Mouse (Mus musculus): ENCODE results near the gene C1ra.
A peak's percentile ranks its signal among the peaks of the same experiment; 100 is the strongest.
"Not testable (repeated sequence)": the region's sequence is repeated elsewhere in the genome, so short reads cannot be mapped to it uniquely, and the experiment has no call there.

The C1ra gene

DNA sequence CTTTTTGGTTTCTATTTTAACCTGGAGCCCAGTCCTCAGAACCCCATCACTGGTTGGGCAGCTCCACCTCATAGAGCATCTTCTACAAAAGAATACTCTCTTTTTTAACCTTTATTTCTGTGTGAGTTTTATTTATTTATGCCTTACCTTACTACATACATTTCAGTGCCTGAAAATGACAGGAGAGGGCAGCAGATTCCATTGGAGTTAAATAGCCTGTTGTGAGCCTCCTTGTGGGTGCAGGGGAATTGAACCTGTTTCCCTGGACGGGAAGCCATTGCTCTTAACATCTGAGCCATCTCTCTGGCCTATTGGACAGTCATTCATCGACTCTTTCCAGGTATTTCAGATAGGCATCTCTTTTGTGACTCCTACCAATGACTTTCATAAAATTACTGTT is 33.2 kb downstream of the C1ra start:
- DNase-seq, result no peak

- DNase-seq, result not testable (repeated sequence)
These were observed 35.8 kb downstream of the C1ra start for GRCm38 (mm10) chr6:124547979-124548378.

DNA sequence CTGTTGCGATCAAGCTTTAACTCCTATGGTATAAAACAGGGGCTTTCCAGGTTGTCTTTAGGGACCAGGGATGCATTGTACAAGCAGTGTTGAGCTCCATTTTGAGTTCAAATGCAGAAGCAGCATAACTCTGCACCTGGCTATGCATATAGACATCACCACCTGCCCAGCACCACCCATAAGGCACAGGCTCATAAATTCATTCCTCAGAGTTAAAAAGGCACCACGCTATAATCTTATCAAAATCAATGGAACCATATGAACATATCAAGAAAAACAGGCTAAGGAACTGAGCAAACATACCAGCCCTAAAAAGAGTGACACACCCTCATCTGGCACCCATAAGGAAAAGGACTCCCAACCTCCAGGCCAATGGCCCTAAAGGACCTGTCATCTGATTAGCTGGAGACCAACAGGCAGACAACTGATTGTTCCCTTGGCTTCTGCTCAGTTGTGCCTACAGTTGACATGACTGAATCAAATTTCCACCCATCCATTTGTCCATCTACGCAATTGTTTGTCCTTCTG is 36.9 kb downstream of the C1ra start:
- DNase-seq, result no peak

DNA sequence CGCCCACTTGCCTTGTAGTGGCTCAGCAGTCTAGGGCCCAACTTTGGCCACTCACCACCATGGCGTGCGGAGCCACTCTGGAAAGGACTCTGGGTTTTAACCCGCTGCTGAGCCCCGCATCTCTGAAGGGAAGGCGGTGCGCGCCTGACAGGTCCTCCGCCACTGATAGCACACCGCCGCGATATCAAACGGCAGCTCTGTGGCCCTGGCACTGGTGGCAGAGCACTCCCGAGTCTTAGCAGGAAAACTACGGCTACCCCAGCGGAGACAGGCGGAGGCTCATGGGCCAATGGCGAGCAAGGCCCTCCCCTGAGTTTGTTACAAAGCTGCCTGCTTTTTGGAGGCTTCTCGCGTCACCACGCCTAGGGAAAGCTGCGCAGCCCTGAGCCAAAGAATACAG is 40.6 kb downstream of the C1ra start:
- DNase-seq, result no peak

- not testable (repeated sequence) for DNase-seq
These were observed 43.8 kb downstream of the C1ra start for GRCm38 (mm10) chr6:124555956-124556355.

- DNase-seq, result not testable (repeated sequence)
These were observed 49.0 kb downstream of the C1ra start for GRCm38 (mm10) chr6:124561156-124561555.

GRCm38 (mm10) chr6:124561611-124562010 is 49.4 kb downstream of the C1ra start:
- DNase-seq, result not testable (repeated sequence)

GRCm38 (mm10) chr6:124570026-124570425 is 57.8 kb downstream of the C1ra start, which contains the start of gene C1rb:
Gene C1rb (plus strand): TSS chr6:124570294.
- DNase-seq, result peak; percentile 37 to 71

Measured in lung, postnatal 4 days (tissue).